Mouse (Mus musculus) forebrain, postnatal 0 days (tissue): ENCODE data around the gene Fcrls. TPM values are rescaled to one million over a fixed set of nuclear protein-coding genes. Genes with fewer than 3 reads are reported as not detected.

Experiments
- ATAC-seq: fragments of 200-750 bp; cut with Nextera tagmentation; 2 replicates; pipeline ENCODE4 v1.8.0; 2017; ENCODE audit warnings: mild to moderate bottlenecking, moderate library complexity
- DNase-seq: peaks from one replicate; pipeline ENCODE4 v3.0.0-alpha.2; 2015
- H3K27ac ChIP-seq: fragments of 300-500 bp; sonication (generic); 2 replicates; pipeline ENCODE4 v1.5.1; 2014; ENCODE audit warnings: low read depth, mild to moderate bottlenecking, antibody characterized with exemption, low read length, moderate library complexity, mixed read lengths
- H3K27me3 ChIP-seq: fragments of 300-500 bp; sonication (generic); 2 replicates; pipeline ENCODE4 v1.6.1; 2014; ENCODE audit warnings: mild to moderate bottlenecking, low read length, mixed read lengths; ENCODE audit not compliant: insufficient read depth
- H3K36me3 ChIP-seq: fragments of 300-500 bp; sonication (generic); 2 replicates; pipeline ENCODE4 v1.6.1; 2014; ENCODE audit warnings: mild to moderate bottlenecking, moderate library complexity; ENCODE audit not compliant: insufficient read depth
- H3K4me1 ChIP-seq: fragments of 300-500 bp; sonication (generic); 2 replicates; pipeline ENCODE4 v1.6.1; 2014; ENCODE audit warnings: antibody characterized with exemption; ENCODE audit not compliant: insufficient read depth
- H3K4me2 ChIP-seq: fragments of 300-500 bp; sonication (generic); 2 replicates; pipeline ENCODE4 v1.6.1; 2014; ENCODE audit warnings: low read depth, mild to moderate bottlenecking, moderate library complexity
- H3K4me3 ChIP-seq: fragments of 300-500 bp; sonication (generic); 2 replicates; pipeline ENCODE4 v1.5.1; 2014; ENCODE audit warnings: low read depth, low read length, mixed read lengths
- H3K9ac ChIP-seq: fragments of 300-500 bp; sonication (generic); 2 replicates; pipeline ENCODE4 v1.6.1; 2014; ENCODE audit warnings: mild to moderate bottlenecking
- H3K9me3 ChIP-seq: fragments of 300-500 bp; sonication (generic); 2 replicates; pipeline ENCODE4 v1.6.1; 2016; ENCODE audit warnings: low read length
- CTCF ChIP-seq: sonication (generic); IDR thresholded peaks from 2 replicates; pipeline ENCODE4 v1.5.1; 2016; ENCODE audit warnings: antibody characterized with exemption, control low read depth, low read depth
- WGBS: fragments of 180-500 bp; shearing (Covaris S2); extraction: QIAGEN DNeasy Blood & Tissue Kit; methylation state at CpG from one replicate; pipeline ENCODE4 v1.1.7; 2014; 5-methylcytosine and 5-hydroxymethylcytosine counted together
- polyA plus RNA-seq: library from polyadenylated mRNA; unstranded; fragments of >200 nt; fragmentation: Nextera tagmentation; extraction: Ambion mirVana; gene quantifications from 2 replicates; pipeline ENCODE4 v1.2.1, GENCODE M21; 2015
- total RNA-seq: library from RNA; depleted of rRNA; stranded (reverse); fragments of >200 nt; gene quantifications from 2 replicates; pipeline ENCODE4 v1.2.3, GENCODE M21; 2014

The Fcrls gene
- total and polyA plus RNA-seq, 2 experiments from 2014 or later, result 13.9 to 16.2 TPM

GRCm38 (mm10) chr3:87247292-87247691 is 16.2 kb downstream of the Fcrls start:
- no peak overlapping the region for H3K4me3 ChIP-seq
- no peak overlapping the region for H3K4me2 ChIP-seq
- H3K4me1 ChIP-seq, result no peaks in the 10 kb centered on the region
- no peaks in the 10 kb centered on the region for H3K9me3 ChIP-seq
- peak; percentile 43 for DNase-seq
- WGBS, result 38% methylated on average over 3 of the region's 3 CpGs
- no peak overlapping the region for H3K27ac ChIP-seq
- TF ChIP-seq CTCF, result no peak
- peak; percentile 91 for ATAC-seq
- H3K27me3 ChIP-seq, result no peaks in the 10 kb centered on the region
- no peaks in the 10 kb centered on the region for H3K36me3 ChIP-seq
- H3K9ac ChIP-seq, result no peak overlapping the region

- no peaks in the 10 kb centered on the region for H3K9me3 ChIP-seq
- peak; percentile 80 for TF ChIP-seq CTCF
- H3K4me3 ChIP-seq, result no peak overlapping the region
- DNase-seq (peak; percentile 68), ATAC-seq (peak; percentile 46; the same call in 1 of the 2 replicates)
- no peak overlapping the region for H3K27ac ChIP-seq
- H3K27me3 ChIP-seq, result no peaks in the 10 kb centered on the region
- H3K36me3 ChIP-seq, result no peaks in the 10 kb centered on the region
- no peak overlapping the region for H3K9ac ChIP-seq
- no peaks in the 10 kb centered on the region for H3K4me1 ChIP-seq
- WGBS, result 0% methylated on average over 2 of the region's 2 CpGs
- H3K4me2 ChIP-seq, result no peak overlapping the region
These were observed 19.9 kb downstream of the Fcrls start for GRCm38 (mm10) chr3:87243654-87244053.

- 73% methylated on average over 4 of the region's 4 CpGs for WGBS
These were observed 22.6 kb downstream of the Fcrls start for GRCm38 (mm10) chr3:87240909-87241308.

DNA sequence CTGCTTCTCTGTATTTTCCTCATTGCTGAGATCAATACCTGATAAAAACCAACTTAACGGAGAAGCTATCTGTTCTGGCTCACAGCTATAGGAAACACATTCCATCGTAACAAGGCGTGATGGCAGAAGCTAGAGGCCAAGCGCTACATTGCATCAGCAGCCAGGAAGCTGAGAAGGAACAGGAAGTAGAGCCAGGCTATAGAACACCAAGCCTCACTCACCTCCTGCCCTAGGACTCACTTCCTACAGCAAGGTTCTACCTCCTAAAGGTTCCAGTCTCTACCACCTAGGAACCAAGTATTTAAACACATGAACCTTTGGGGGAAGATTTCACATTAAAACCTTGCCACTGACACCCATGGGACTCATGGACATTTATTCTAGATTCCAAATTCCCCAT is 39.9 kb downstream of the Fcrls start:
- TF ChIP-seq CTCF, result no peak
- Histone ChIP-seq H3K9me3 (no peaks in the 10 kb centered on the region), H3K4me2 (no peak overlapping the region), H3K27me3 (no peaks in the 10 kb centered on the region), H3K9ac (no peak overlapping the region), H3K4me1 (no peaks in the 10 kb centered on the region), H3K27ac (no peak overlapping the region), H3K4me3 (no peak overlapping the region), H3K36me3 (no peaks in the 10 kb centered on the region)
- DNase-seq (no peak), ATAC-seq (no peak)
- WGBS, result 83% methylated on average over 4 of the region's 4 CpGs

More at GRCm38 (mm10) chr3:87240909-87241308, 22.6 kb downstream of the Fcrls start:
- no peaks in the 10 kb centered on the region for H3K36me3 ChIP-seq
- no peaks in the 10 kb centered on the region for H3K4me1 ChIP-seq
- H3K9ac ChIP-seq, result no peak overlapping the region
- no peak for TF ChIP-seq CTCF
- DNase-seq (no peak), ATAC-seq (no peak)
- no peaks in the 10 kb centered on the region for H3K9me3 ChIP-seq
- no peaks in the 10 kb centered on the region for H3K27me3 ChIP-seq
- no peak overlapping the region for H3K4me3 ChIP-seq
- H3K4me2 ChIP-seq, result no peak overlapping the region
- no peak overlapping the region for H3K27ac ChIP-seq

DNA sequence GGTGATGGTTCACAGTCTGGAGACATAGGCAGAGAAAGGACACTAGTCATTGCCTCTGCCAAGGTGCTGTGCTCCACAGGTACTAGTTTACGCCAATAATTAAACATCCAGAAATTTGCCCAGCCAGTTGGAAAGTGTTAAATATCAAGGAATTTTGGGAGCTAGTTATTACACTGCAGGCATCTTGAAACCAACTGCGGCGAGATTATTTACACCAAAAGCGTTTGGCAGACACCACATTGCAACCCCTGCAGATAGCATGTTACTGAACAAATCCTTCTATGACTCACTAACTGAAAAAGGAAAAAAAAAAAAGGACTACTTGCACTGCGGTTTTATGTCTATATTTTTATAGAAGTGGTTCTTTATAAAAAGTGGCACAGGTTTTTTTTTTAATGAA is 41.2 kb downstream of the Fcrls start:
- Histone ChIP-seq H3K27ac (no peak overlapping the region), H3K27me3 (no peaks in the 10 kb centered on the region), H3K9me3 (no peaks in the 10 kb centered on the region), H3K4me3 (no peak overlapping the region), H3K36me3 (no peaks in the 10 kb centered on the region), H3K4me2 (no peak overlapping the region), H3K4me1 (no peaks in the 10 kb centered on the region), H3K9ac (no peak overlapping the region)
- DNase-seq, result no peak
- ATAC-seq, result no peak
- TF ChIP-seq CTCF, result no peak
- 67% methylated on average over 5 of the region's 5 CpGs for WGBS

GRCm38 (mm10) chr3:87215176-87215575 is 48.4 kb downstream of the Fcrls start:
- no peak overlapping the region for H3K4me3 ChIP-seq
- no peaks in the 10 kb centered on the region for H3K9me3 ChIP-seq
- H3K9ac ChIP-seq, result no peak overlapping the region
- WGBS, result 84% methylated on average over 11 of the region's 11 CpGs
- no peak overlapping the region for H3K4me2 ChIP-seq
- ATAC-seq, result no peak
- H3K36me3 ChIP-seq, result no peaks in the 10 kb centered on the region
- H3K27ac ChIP-seq, result no peak overlapping the region
- no peaks in the 10 kb centered on the region for H3K27me3 ChIP-seq
- no peak for DNase-seq
- H3K4me1 ChIP-seq, result no peaks in the 10 kb centered on the region
- TF ChIP-seq CTCF, result no peak

GRCm38 (mm10) chr3:87214221-87214864 is 49.2 kb downstream of the Fcrls start:
- no peak overlapping the region for H3K4me3 ChIP-seq
- no peaks in the 10 kb centered on the region for H3K36me3 ChIP-seq
- H3K4me2 ChIP-seq, result no peak overlapping the region
- no peak overlapping the region for H3K9ac ChIP-seq
- H3K9me3 ChIP-seq, result no peaks in the 10 kb centered on the region
- H3K27ac ChIP-seq, result no peak overlapping the region
- WGBS, result 77% methylated on average over 19 of the region's 19 CpGs
- no peaks in the 10 kb centered on the region for H3K27me3 ChIP-seq
- DNase-seq, result no peak
- ATAC-seq, result no peak
- no peaks in the 10 kb centered on the region for H3K4me1 ChIP-seq
- TF ChIP-seq CTCF, result no peak
